Mouse (Mus musculus): ENCODE measurements around the gene Prickle3. TPM values are rescaled to one million over a fixed set of nuclear protein-coding genes. Genes with fewer than 3 reads are reported as not detected.
A peak's percentile ranks its signal among the peaks of the same experiment; 100 is the strongest.

The Prickle3 gene
- polyA plus RNA-seq (2012; rRNA removed), result 23.4 and 27.5 TPM in 2 replicates
- polyA plus RNA-seq (2014; fragmentation: Nextera tagmentation; extraction: Ambion mirVana), result 9.5 and 13.8 TPM in 2 replicates

DNA sequence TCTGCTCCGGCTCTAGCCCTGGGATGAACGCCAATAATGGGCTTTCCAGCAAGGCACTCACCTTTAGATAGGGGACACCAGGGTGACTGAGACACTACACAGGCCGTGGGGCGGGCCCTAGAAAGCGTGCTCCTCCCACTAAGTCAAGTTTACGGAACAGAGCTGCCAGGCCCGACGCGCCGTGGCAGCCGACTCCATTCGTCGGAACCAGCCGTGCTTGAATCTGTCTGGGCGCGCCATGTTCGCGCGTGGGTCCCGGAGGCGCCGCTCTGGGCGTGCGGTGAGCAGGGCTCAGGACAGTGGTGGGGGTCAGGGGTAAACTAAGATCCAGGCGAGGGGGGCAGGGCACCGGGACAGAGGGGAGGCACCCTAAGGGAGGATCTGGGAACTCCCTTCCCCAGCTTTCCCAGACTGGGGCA lies at the start of gene Prickle3:
TSS of gene Prickle3 (plus strand) at position 40 of the 419 bp plus-strand sequence.
- no peaks in the 10 kb centered on the region for H3K4me1 ChIP-seq (ENCODE audit: control insufficient read depth, insufficient read depth, low read length)
- peak within 1 kb of the TSS; percentile 66 for H3K9ac ChIP-seq (ENCODE audit: low read depth, low read length, severe bottlenecking)
- 0 out of 2 replicates have a peak, but pooled peaks have one; percentile 24 for TF ChIP-seq POLR2A (IDR thresholded peaks at IDR 0.05; ENCODE audit: borderline replicate concordance, extremely low read depth, insufficient read depth, insufficient read length)
- 13% methylated on average over 26 of the region's 26 CpGs for WGBS
- peak within 1 kb of the TSS; percentile 44 for H3K4me3 ChIP-seq (replicated peaks; ENCODE audit: low read length)
- no peak for DNase-seq (ENCODE audit: low spot score)
- peak; percentile 68; the same call in 1 of the 2 replicates for ATAC-seq (ENCODE audit: low FRiP score, low read depth)
- peak within 1 kb of the TSS; percentile 38; the same call in 1 of the 2 replicates for H3K27ac ChIP-seq (replicated peaks; ENCODE audit: low read depth, low read length)
- H3K4me2 ChIP-seq (replicated peaks; ENCODE audit: low read depth, low read length, severe bottlenecking), result peak within 1 kb of the TSS; percentile 46
- no peaks in the 10 kb centered on the region for H3K27me3 ChIP-seq (ENCODE audit: control insufficient read depth, insufficient read depth, low read length)
- H3K36me3 ChIP-seq (ENCODE audit: control insufficient read depth, insufficient read depth, low read length), result no peaks in the 10 kb centered on the region
- no peaks in the 10 kb centered on the region for H3K9me3 ChIP-seq (ENCODE audit: control insufficient read depth, low read length)

DNA sequence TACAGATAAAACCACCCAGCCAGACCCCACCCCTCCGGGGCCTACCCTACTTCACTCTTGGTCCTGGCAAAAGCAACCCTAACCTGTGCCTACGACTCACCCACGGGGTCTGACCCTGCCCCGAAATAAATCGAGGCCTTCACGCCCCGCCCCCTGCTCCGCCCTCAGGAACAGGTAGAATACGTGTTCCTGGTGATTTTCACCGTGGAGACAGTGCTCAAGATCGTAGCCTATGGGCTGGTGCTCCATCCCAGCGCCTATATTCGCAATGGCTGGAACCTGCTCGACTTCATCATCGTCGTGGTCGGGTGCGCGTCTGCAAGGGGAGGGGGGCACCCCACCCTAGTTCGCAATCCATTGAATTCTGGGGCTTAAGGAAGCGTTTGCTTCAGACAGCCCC lies 47.0 kb upstream of the Prickle3 start:
- Histone ChIP-seq H3K9ac (ENCODE audit: low read depth, low read length, severe bottlenecking) (peak overlapping the region; percentile 41; the same call in 1 of the 2 replicates), H3K27ac (replicated peaks; ENCODE audit: low read depth, low read length) (no peak overlapping the region), H3K36me3 (ENCODE audit: control insufficient read depth, insufficient read depth, low read length) (no peaks in the 10 kb centered on the region), H3K9me3 (ENCODE audit: control insufficient read depth, low read length) (no peaks in the 10 kb centered on the region), H3K27me3 (ENCODE audit: control insufficient read depth, insufficient read depth, low read length) (no peaks in the 10 kb centered on the region), H3K4me2 (replicated peaks; ENCODE audit: low read depth, low read length, severe bottlenecking) (peak overlapping the region; percentile 61), H3K4me1 (ENCODE audit: control insufficient read depth, insufficient read depth, low read length) (no peaks in the 10 kb centered on the region), H3K4me3 (replicated peaks; ENCODE audit: low read length) (peak overlapping the region; percentile 38)
- ATAC-seq (ENCODE audit: low FRiP score, low read depth) (no peak), DNase-seq (ENCODE audit: low spot score) (no peak)
- TF ChIP-seq POLR2A (IDR thresholded peaks at IDR 0.05; ENCODE audit: borderline replicate concordance, extremely low read depth, insufficient read depth, insufficient read length), result no peak
- 28% methylated on average over 20 of the region's 21 CpGs for WGBS

DNA sequence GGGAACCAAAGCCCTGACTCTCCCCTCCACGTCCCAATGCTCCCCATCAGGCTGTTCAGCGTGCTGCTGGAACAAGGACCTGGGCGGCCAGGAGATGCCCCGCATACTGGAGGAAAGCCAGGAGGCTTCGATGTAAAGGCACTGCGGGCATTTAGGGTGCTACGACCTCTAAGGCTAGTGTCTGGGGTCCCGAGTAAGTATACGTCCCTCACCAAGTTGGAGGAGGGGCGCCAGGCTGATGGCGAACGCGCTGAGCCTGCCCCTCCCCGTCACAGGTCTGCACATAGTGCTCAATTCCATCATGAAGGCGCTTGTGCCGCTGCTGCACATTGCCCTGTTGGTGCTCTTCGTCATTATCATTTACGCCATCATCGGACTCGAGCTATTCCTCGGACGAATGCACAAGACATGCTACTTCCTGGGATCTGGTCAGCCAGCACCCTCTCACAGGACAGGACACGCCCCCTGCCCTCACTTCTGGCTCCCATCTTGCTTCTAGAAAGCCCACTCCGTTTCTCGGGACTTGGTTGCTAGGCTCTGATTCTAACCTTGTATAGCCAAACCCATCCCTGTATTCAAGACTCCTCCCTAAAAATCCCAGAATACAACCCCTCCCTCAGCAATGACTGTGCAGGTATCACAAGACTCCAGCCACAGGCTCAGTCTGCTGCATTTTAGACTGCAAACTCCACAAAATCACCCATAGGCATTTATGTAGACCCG lies 46.4 kb upstream of the Prickle3 start:
- TF ChIP-seq POLR2A (IDR thresholded peaks at IDR 0.05; ENCODE audit: borderline replicate concordance, extremely low read depth, insufficient read depth, insufficient read length), result no peak
- Histone ChIP-seq H3K27ac (replicated peaks; ENCODE audit: low read depth, low read length) (no peak overlapping the region), H3K9ac (ENCODE audit: low read depth, low read length, severe bottlenecking) (peak overlapping the region; percentile 41), H3K4me3 (replicated peaks; ENCODE audit: low read length) (peak overlapping the region; percentile 38), H3K27me3 (ENCODE audit: control insufficient read depth, insufficient read depth, low read length) (no peaks in the 10 kb centered on the region), H3K4me1 (ENCODE audit: control insufficient read depth, insufficient read depth, low read length) (no peaks in the 10 kb centered on the region), H3K9me3 (ENCODE audit: control insufficient read depth, low read length) (no peaks in the 10 kb centered on the region), H3K4me2 (replicated peaks; ENCODE audit: low read depth, low read length, severe bottlenecking) (peak overlapping the region; percentile 61), H3K36me3 (ENCODE audit: control insufficient read depth, insufficient read depth, low read length) (no peaks in the 10 kb centered on the region)
- 38% methylated on average over 19 of the region's 26 CpGs for WGBS
- DNase-seq (ENCODE audit: low spot score) (no peak), ATAC-seq (ENCODE audit: low FRiP score, low read depth) (no peak)

GRCm38 (mm10) chrX:7617889-7618551 lies 39.0 kb upstream of the Prickle3 start:
- H3K9ac ChIP-seq (ENCODE audit: low read depth, low read length, severe bottlenecking), result no peak overlapping the region
- no peak for DNase-seq (ENCODE audit: low spot score)
- H3K4me2 ChIP-seq (replicated peaks; ENCODE audit: low read depth, low read length, severe bottlenecking), result no peak overlapping the region
- WGBS, result 76% methylated on average over 12 of the region's 12 CpGs
- no peak for TF ChIP-seq POLR2A (IDR thresholded peaks at IDR 0.05; ENCODE audit: borderline replicate concordance, extremely low read depth, insufficient read depth, insufficient read length)
- H3K4me3 ChIP-seq (replicated peaks; ENCODE audit: low read length), result no peak overlapping the region
- H3K9me3 ChIP-seq (ENCODE audit: control insufficient read depth, low read length), result no peaks in the 10 kb centered on the region
- H3K27me3 ChIP-seq (ENCODE audit: control insufficient read depth, insufficient read depth, low read length), result no peaks in the 10 kb centered on the region
- no peaks in the 10 kb centered on the region for H3K4me1 ChIP-seq (ENCODE audit: control insufficient read depth, insufficient read depth, low read length)
- H3K36me3 ChIP-seq (ENCODE audit: control insufficient read depth, insufficient read depth, low read length), result no peaks in the 10 kb centered on the region
- ATAC-seq (ENCODE audit: low FRiP score, low read depth), result no peak
- H3K27ac ChIP-seq (replicated peaks; ENCODE audit: low read depth, low read length), result no peak overlapping the region

- no peak for ATAC-seq (ENCODE audit: low FRiP score, low read depth)
- 87% methylated on average over 6 of the region's 6 CpGs for WGBS
Measured at GRCm38 (mm10) chrX:7632560-7632959, 24.5 kb upstream of the Prickle3 start.

More at GRCm38 (mm10) chrX:7632560-7632959, 24.5 kb upstream of the Prickle3 start:
- H3K27ac ChIP-seq (replicated peaks; ENCODE audit: low read depth, low read length), result no peak overlapping the region
- no peaks in the 10 kb centered on the region for H3K9me3 ChIP-seq (ENCODE audit: control insufficient read depth, low read length)
- H3K27me3 ChIP-seq (ENCODE audit: control insufficient read depth, insufficient read depth, low read length), result no peaks in the 10 kb centered on the region
- H3K4me2 ChIP-seq (replicated peaks; ENCODE audit: low read depth, low read length, severe bottlenecking), result no peak overlapping the region
- no peak for TF ChIP-seq POLR2A (IDR thresholded peaks at IDR 0.05; ENCODE audit: borderline replicate concordance, extremely low read depth, insufficient read depth, insufficient read length)
- H3K36me3 ChIP-seq (ENCODE audit: control insufficient read depth, insufficient read depth, low read length), result no peaks in the 10 kb centered on the region
- no peak for DNase-seq (ENCODE audit: low spot score)
- H3K4me3 ChIP-seq (replicated peaks; ENCODE audit: low read length), result no peak overlapping the region
- no peaks in the 10 kb centered on the region for H3K4me1 ChIP-seq (ENCODE audit: control insufficient read depth, insufficient read depth, low read length)
- no peak overlapping the region for H3K9ac ChIP-seq (ENCODE audit: low read depth, low read length, severe bottlenecking)
